Comparison of ENCODE assay signal across 16 mouse cellular contexts in genomic region chr8:108788762-108789157, GRCm38 (mm10).
A peak's percentile ranks its signal among the peaks of the same experiment; 100 is the strongest.
DNase-seq lines count a peak whose midpoint lies in the region; ATAC-seq lines count a peak whose summit lies in the region.
"Had no signal": no experiment of that assay in that cellular context is flagged by ENCODE, and none has a peak within 500 bp of the region (broad histone marks: within the 10 kb centered on the region; RNA-seq: fewer than 3 reads in every experiment).

No protein-coding gene starts in this region.

- peaks cover 24% of the 10 kb centered on the region for H3K36me3 ChIP-seq in hindbrain, embryonic 10.5 days
- H3K36me3 ChIP-seq in hindbrain, embryonic 11.5 days (ENCODE audit: control insufficient read depth, insufficient read depth, low read length) = peaks cover 16% of the 10 kb centered on the region
- peaks cover 16% of the 10 kb centered on the region for H3K36me3 ChIP-seq in forebrain, embryonic 11.5 days (ENCODE audit: control insufficient read depth, insufficient read depth, low read length)
- peaks cover 12% of the 10 kb centered on the region for H3K36me3 ChIP-seq in hindbrain, embryonic 16.5 days (ENCODE audit: control insufficient read depth, insufficient read depth, low read length)
- peaks cover 18% of the 10 kb centered on the region for H3K36me3 ChIP-seq in midbrain, embryonic 15.5 days (replicated peaks)

- peaks cover 21% of the 10 kb centered on the region for H3K9me3 ChIP-seq in hindbrain, embryonic 10.5 days
- peaks cover 6% of the 10 kb centered on the region for H3K9me3 ChIP-seq in hindbrain, embryonic 11.5 days (ENCODE audit: control insufficient read depth, low read length)
- peaks cover 9% of the 10 kb centered on the region; the same call in 1 of the 2 replicates for H3K9me3 ChIP-seq in forebrain, embryonic 11.5 days (ENCODE audit: control insufficient read depth, low read length)
- peaks cover 8% of the 10 kb centered on the region for H3K9me3 ChIP-seq in hindbrain, embryonic 16.5 days (ENCODE audit: control insufficient read depth, low read length)
- peaks cover 6% of the 10 kb centered on the region; the same call in 1 of the 2 replicates for H3K9me3 ChIP-seq in midbrain, embryonic 15.5 days
- H3K9me3 ChIP-seq: liver, embryonic 15.5 days had no signal

- no peak overlapping the region for H3K9ac ChIP-seq in hindbrain, embryonic 11.5 days (ENCODE audit: low read depth, low read length)
- no peak overlapping the region for H3K9ac ChIP-seq in forebrain, embryonic 11.5 days (ENCODE audit: low read length)
- H3K9ac ChIP-seq in hindbrain, embryonic 16.5 days (ENCODE audit: low read depth, low read length) = no peak overlapping the region
- H3K9ac ChIP-seq in midbrain, embryonic 15.5 days = no peak overlapping the region
- H3K9ac ChIP-seq: liver, embryonic 15.5 days had no signal

- H3K4me2 ChIP-seq in hindbrain, embryonic 11.5 days (replicated peaks; ENCODE audit: low read depth, low read length) = no peak overlapping the region
- peak overlapping the region; percentile 31; the same call in 1 of the 2 replicates for H3K4me2 ChIP-seq in forebrain, embryonic 11.5 days (ENCODE audit: low read depth, low read length, severe bottlenecking)
- peak overlapping the region; percentile 13; the same call in 1 of the 2 replicates for H3K4me2 ChIP-seq in hindbrain, embryonic 16.5 days (ENCODE audit: low read length)
- peak overlapping the region; percentile 23 for H3K4me2 ChIP-seq in midbrain, embryonic 15.5 days
- H3K4me2 ChIP-seq: liver, embryonic 15.5 days had no signal

- no peak for ATAC-seq in hindbrain, embryonic 11.5 days (ENCODE audit: low FRiP score)
- peak; percentile 65; the same call in 1 of the 2 replicates for ATAC-seq in forebrain, embryonic 11.5 days (replicated peaks; ENCODE audit: low FRiP score)
- no peak for ATAC-seq in hindbrain, embryonic 16.5 days
- ATAC-seq in midbrain, embryonic 15.5 days (replicated peaks) = no peak
- ATAC-seq in inflammation-experienced regulatory T-cells, adult 6 months = no peak

- H3K4me3 ChIP-seq in hindbrain, embryonic 10.5 days = no peak overlapping the region
- H3K4me3 ChIP-seq in hindbrain, embryonic 11.5 days (ENCODE audit: low read depth, low read length) = no peak overlapping the region
- no peak overlapping the region for H3K4me3 ChIP-seq in forebrain, embryonic 11.5 days (ENCODE audit: low read depth, low read length)
- no peak overlapping the region for H3K4me3 ChIP-seq in hindbrain, embryonic 16.5 days (ENCODE audit: low read length)
- H3K4me3 ChIP-seq in midbrain, embryonic 15.5 days = no peak overlapping the region
- H3K4me3 ChIP-seq: heart, adult 2 months; liver, embryonic 15.5 days; myocyte had no signal

- H3K27ac ChIP-seq in hindbrain, embryonic 10.5 days = peak overlapping the region; percentile 69; the same call in 1 of the 2 replicates
- H3K27ac ChIP-seq in hindbrain, embryonic 11.5 days (ENCODE audit: low read depth, low read length) = no peak overlapping the region
- H3K27ac ChIP-seq in forebrain, embryonic 11.5 days (ENCODE audit: low read depth, low read length) = no peak overlapping the region
- no peak overlapping the region for H3K27ac ChIP-seq in hindbrain, embryonic 16.5 days (ENCODE audit: low read depth, low read length)
- H3K27ac ChIP-seq in midbrain, embryonic 15.5 days = peak overlapping the region; percentile 32; the same call in 1 of the 2 replicates
- H3K27ac ChIP-seq: heart, adult 2 months; liver, embryonic 15.5 days; macrophage had no signal

- no peak for DNase-seq in hindbrain, embryonic 10.5 days (ENCODE audit: low spot score)
- DNase-seq in hindbrain, embryonic 11.5 days (ENCODE audit: low spot score) = no peak
- no peak for DNase-seq in forebrain, embryonic 11.5 days (ENCODE audit: low spot score)
- DNase-seq in frontal cortex, adult 2 months (ENCODE audit: extremely low spot score in 1 of 2, low spot score in 1 of 2) = no peak
- no peak for DNase-seq in gastrocnemius, postnatal 25 days
- DNase-seq: adrenal gland, adult 8-10 months; cerebellum, adult 9-11 months; heart, adult 2 months; kidney, postnatal 14 days; layer of hippocampus, postnatal 36 days had no signal

- peaks cover 63% of the 10 kb centered on the region for H3K4me1 ChIP-seq in hindbrain, embryonic 10.5 days (replicated peaks)
- H3K4me1 ChIP-seq in hindbrain, embryonic 11.5 days (replicated peaks; ENCODE audit: control insufficient read depth, insufficient read depth, low read length) = peaks cover 11% of the 10 kb centered on the region; the same call in 1 of the 2 replicates
- peaks cover 22% of the 10 kb centered on the region for H3K4me1 ChIP-seq in forebrain, embryonic 11.5 days (replicated peaks; ENCODE audit: control insufficient read depth, insufficient read depth, low read length)
- peaks cover 22% of the 10 kb centered on the region for H3K4me1 ChIP-seq in hindbrain, embryonic 16.5 days (ENCODE audit: control insufficient read depth, insufficient read depth, low read depth, low read length)
- peaks cover 42% of the 10 kb centered on the region for H3K4me1 ChIP-seq in midbrain, embryonic 15.5 days
- H3K4me1 ChIP-seq: liver, embryonic 15.5 days had no signal

- H3K27me3 ChIP-seq in hindbrain, embryonic 10.5 days (ENCODE audit: insufficient read depth, poor library complexity, severe bottlenecking) = no peaks in the 10 kb centered on the region
- H3K27me3 ChIP-seq in hindbrain, embryonic 11.5 days (ENCODE audit: control insufficient read depth, insufficient read depth, low read length) = no peaks in the 10 kb centered on the region
- H3K27me3 ChIP-seq in forebrain, embryonic 11.5 days (ENCODE audit: control insufficient read depth, insufficient read depth, low read length) = peaks cover 11% of the 10 kb centered on the region
- H3K27me3 ChIP-seq in hindbrain, embryonic 16.5 days (replicated peaks; ENCODE audit: control insufficient read depth, insufficient read depth, low read length) = peaks cover 15% of the 10 kb centered on the region
- H3K27me3 ChIP-seq in midbrain, embryonic 15.5 days (replicated peaks) = no peaks in the 10 kb centered on the region
- H3K27me3 ChIP-seq: liver, embryonic 15.5 days had no signal

- 31% methylated on average over 10 of the region's 10 CpGs for WGBS in hindbrain, embryonic 10.5 days
- WGBS in hindbrain, embryonic 11.5 days = 31% methylated on average over 10 of the region's 10 CpGs
- WGBS in forebrain, embryonic 11.5 days = 16% methylated on average over 10 of the region's 10 CpGs
- 19% methylated on average over 10 of the region's 10 CpGs for WGBS in hindbrain, embryonic 16.5 days
- 8% methylated on average over 10 of the region's 10 CpGs for WGBS in midbrain, embryonic 15.5 days

Comparison
In these comparisons a context has a peak if more than half of its experiments do, and no peak if none do; other contexts are left out.
1. H3K27ac ChIP-seq: peak in hindbrain, embryonic 10.5 days (single experiment) and midbrain, embryonic 15.5 days (single experiment); none in hindbrain, embryonic 11.5 days (single experiment), forebrain, embryonic 11.5 days (single experiment) and hindbrain, embryonic 16.5 days (single experiment).